Mouse (Mus musculus): ENCODE results near the gene Neurl2.
"Not testable (repeated sequence)": the region's sequence is repeated elsewhere in the genome, so short reads cannot be mapped to it uniquely, and the experiment has no call there.

The Neurl2 gene

GRCm38 (mm10) chr2:164833314-164833959, at the start of gene Neurl2:
Neurl2 (minus strand) TSS chr2:164833456.
- peak; percentile 95 for DNase-seq (ENCODE audit: low read depth)

GRCm38 (mm10) chr2:164882619-164883018, 49.4 kb upstream of the Neurl2 start:
- DNase-seq (ENCODE audit: low read depth): no peak

- DNase-seq (ENCODE audit: low read depth): peak; percentile 99
Measured at GRCm38 (mm10) chr2:164879568-164880277, 46.5 kb upstream of the Neurl2 start.

GRCm38 (mm10) chr2:164879228-164879567, 45.9 kb upstream of the Neurl2 start, which contains the start of gene Pcif1:
Pcif1 (plus strand) TSS chr2:164879304.
- peak; percentile 98 for DNase-seq (ENCODE audit: low read depth)

- DNase-seq (ENCODE audit: low read depth): peak; percentile 74
Measured at GRCm38 (mm10) chr2:164878509-164879227, 45.4 kb upstream of the Neurl2 start.

- peak; percentile 38 for DNase-seq (ENCODE audit: low read depth)
Measured at GRCm38 (mm10) chr2:164877376-164878215, 44.3 kb upstream of the Neurl2 start.

- not testable (repeated sequence) for DNase-seq (ENCODE audit: low read depth)
Measured at GRCm38 (mm10) chr2:164875648-164876047, 42.4 kb upstream of the Neurl2 start.

GRCm38 (mm10) chr2:164874239-164874769, 41.0 kb upstream of the Neurl2 start:
- no peak for DNase-seq (ENCODE audit: low read depth)

- no peak for DNase-seq (ENCODE audit: low read depth)
Measured at GRCm38 (mm10) chr2:164873621-164874020, 40.4 kb upstream of the Neurl2 start.

GRCm38 (mm10) chr2:164871602-164872303, 38.5 kb upstream of the Neurl2 start:
- DNase-seq (ENCODE audit: low read depth): no peak

- peak; percentile 73 for DNase-seq (ENCODE audit: low read depth)
Measured at GRCm38 (mm10) chr2:164868491-164868890, 35.2 kb upstream of the Neurl2 start.

- DNase-seq (ENCODE audit: low read depth): peak; percentile 50
Measured at GRCm38 (mm10) chr2:164867566-164867965, 34.3 kb upstream of the Neurl2 start.

- DNase-seq (ENCODE audit: low read depth): peak; percentile 54
Measured at GRCm38 (mm10) chr2:164866741-164867551, 33.7 kb upstream of the Neurl2 start.

- no peak for DNase-seq (ENCODE audit: low read depth)
Measured at GRCm38 (mm10) chr2:164864593-164864992, 31.3 kb upstream of the Neurl2 start.

- DNase-seq (ENCODE audit: low read depth): not testable (repeated sequence)
Measured at GRCm38 (mm10) chr2:164863411-164863810, 30.2 kb upstream of the Neurl2 start.

- no peak for DNase-seq (ENCODE audit: low read depth)
Measured at GRCm38 (mm10) chr2:164862179-164862861, 29.1 kb upstream of the Neurl2 start.

GRCm38 (mm10) chr2:164861094-164861493, 27.8 kb upstream of the Neurl2 start:
- DNase-seq (ENCODE audit: low read depth): no peak

- no peak for DNase-seq (ENCODE audit: low read depth)
Measured at GRCm38 (mm10) chr2:164859640-164860432, 26.6 kb upstream of the Neurl2 start.

- no peak for DNase-seq (ENCODE audit: low read depth)
Measured at GRCm38 (mm10) chr2:164859155-164859554, 25.9 kb upstream of the Neurl2 start.
